Mouse (Mus musculus): ENCODE results near the gene Rxfp4. TPM values are rescaled to one million over a fixed set of nuclear protein-coding genes. Genes with fewer than 3 reads are reported as not detected.

Gene Rxfp4
- polyA plus RNA-seq (2015; fragmentation: Nextera tagmentation; extraction: Ambion mirVana), result not detected in 2 replicates

DNA sequence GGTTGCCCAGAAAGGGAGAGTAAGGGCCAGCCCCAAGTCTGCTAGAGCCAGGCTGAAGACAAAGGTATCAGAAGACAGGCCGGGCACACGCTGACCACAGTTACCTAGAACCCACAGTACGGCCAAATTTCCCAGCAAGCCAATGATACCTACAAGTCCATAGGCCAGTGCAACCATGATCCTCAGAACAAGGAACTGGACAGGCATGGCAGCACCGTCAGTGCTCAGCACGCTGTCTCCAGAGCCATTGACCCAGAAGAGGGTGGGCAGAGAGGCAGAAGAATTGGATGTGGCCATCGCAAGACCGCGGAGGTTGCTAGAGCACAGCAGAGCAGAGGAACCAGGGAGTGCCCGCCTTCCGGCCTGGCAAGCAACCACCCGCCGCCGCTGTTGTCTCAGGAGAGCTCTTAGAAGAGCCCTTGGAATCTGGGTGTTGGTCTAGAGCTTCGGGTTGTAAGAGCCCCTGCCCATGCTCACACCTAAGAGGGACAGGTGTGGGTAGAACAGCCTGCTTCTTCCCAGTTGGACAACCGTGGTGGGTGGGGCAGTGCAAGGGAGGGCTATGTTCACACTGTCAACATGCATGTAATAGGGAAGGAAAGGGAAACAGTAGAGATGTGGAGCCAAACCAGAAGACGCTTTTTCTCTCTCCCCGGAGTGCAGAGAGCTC lies at the start of gene Rxfp4:
Gene Rxfp4 (minus strand): TSS at position 297 of the 670 bp plus-strand sequence.
- no peak within 1 kb of the TSS for H3K9ac ChIP-seq
- no peak within 1 kb of the TSS for H3K4me2 ChIP-seq
- WGBS, result 90% methylated on average over 17 of the region's 17 CpGs
- ATAC-seq, result no peak
- no peak within 1 kb of the TSS for H3K4me3 ChIP-seq
- peaks cover 13% of the 10 kb centered on the region for H3K36me3 ChIP-seq (ENCODE audit: poor library complexity, severe bottlenecking)
- H3K4me1 ChIP-seq, result no peaks in the 10 kb centered on the region
- H3K27ac ChIP-seq, result no peak within 1 kb of the TSS; the same call in 1 of the 2 replicates
- no peaks in the 10 kb centered on the region for H3K9me3 ChIP-seq (replicated peaks)
- no peaks in the 10 kb centered on the region for H3K27me3 ChIP-seq

DNA sequence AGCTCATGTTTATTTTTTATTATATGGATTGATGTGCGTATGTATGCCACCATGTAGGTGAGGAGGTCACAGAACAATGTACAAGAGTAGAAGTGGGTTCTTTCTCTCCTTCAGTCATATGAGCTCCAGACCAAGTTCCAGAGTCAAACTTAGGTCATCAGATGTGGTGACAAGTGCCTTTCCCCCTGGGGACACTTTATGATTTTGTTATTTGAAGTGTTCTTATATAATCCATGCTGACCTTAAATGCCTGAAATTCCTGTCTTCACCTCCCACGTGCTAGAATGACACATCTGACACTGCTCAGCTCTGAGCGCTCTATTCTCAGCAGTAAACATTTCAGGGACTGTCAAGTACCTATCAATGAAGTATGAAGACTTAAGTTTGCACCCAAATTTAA lies 48.3 kb upstream of the Rxfp4 start:
- no peak overlapping the region for H3K27ac ChIP-seq
- no peak overlapping the region for H3K9ac ChIP-seq
- H3K4me1 ChIP-seq, result no peaks in the 10 kb centered on the region
- ATAC-seq, result no peak
- H3K4me2 ChIP-seq, result no peak overlapping the region
- H3K9me3 ChIP-seq (replicated peaks), result no peaks in the 10 kb centered on the region
- H3K36me3 ChIP-seq (ENCODE audit: poor library complexity, severe bottlenecking), result peaks cover 91% of the 10 kb centered on the region
- H3K4me3 ChIP-seq, result no peak overlapping the region
- WGBS, result 85% methylated on average over 3 of the region's 3 CpGs
- H3K27me3 ChIP-seq, result no peaks in the 10 kb centered on the region

DNA sequence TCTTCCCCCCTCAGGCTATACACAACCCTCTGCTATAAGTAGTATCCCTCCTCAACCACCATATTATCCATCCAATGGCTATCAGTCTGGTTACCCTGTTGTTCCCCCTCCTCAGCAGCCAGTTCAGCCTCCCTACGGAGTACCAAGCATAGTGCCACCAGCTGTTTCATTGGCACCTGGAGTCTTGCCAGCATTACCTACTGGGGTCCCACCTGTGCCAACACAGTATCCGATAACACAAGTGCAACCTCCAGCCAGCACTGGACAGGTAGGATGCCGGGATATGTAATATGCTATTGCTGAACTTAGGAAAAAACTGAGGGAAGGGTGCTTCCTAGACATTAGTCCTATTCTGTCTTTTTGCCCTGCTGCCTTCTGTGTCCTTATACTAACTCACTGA lies 47.3 kb upstream of the Rxfp4 start:
- Histone ChIP-seq H3K9me3 (replicated peaks) (no peaks in the 10 kb centered on the region), H3K27me3 (no peaks in the 10 kb centered on the region), H3K4me2 (no peak overlapping the region), H3K36me3 (ENCODE audit: poor library complexity, severe bottlenecking) (peaks cover 94% of the 10 kb centered on the region), H3K4me3 (no peak overlapping the region), H3K4me1 (no peaks in the 10 kb centered on the region), H3K27ac (no peak overlapping the region), H3K9ac (no peak overlapping the region)
- WGBS, result 77% methylated on average over 3 of the region's 3 CpGs
- ATAC-seq, result no peak

DNA sequence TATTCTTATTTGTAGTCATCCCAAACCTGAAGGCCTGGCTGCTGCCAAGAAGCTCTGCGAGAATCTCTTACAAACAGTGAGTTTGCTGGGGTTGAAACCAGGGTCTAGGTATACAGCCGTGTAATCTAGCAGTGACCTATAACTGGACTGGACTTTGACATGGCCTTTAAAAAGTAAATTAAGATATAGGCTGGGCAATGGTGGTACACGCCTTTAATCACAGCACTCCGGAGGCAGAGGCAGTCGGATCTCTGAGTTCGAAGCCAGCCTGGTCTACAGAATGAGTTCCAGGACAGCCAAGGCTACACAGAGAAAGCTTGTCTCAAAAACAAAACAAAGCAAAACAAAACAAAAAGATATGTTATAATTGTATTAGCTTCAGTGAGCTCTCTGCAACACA lies 45.9 kb upstream of the Rxfp4 start:
- no peaks in the 10 kb centered on the region for H3K27me3 ChIP-seq
- no peaks in the 10 kb centered on the region for H3K4me1 ChIP-seq
- H3K4me2 ChIP-seq, result no peak overlapping the region
- H3K9ac ChIP-seq, result no peak overlapping the region
- H3K9me3 ChIP-seq (replicated peaks), result no peaks in the 10 kb centered on the region
- peaks cover 95% of the 10 kb centered on the region for H3K36me3 ChIP-seq (ENCODE audit: poor library complexity, severe bottlenecking)
- H3K27ac ChIP-seq, result no peak overlapping the region
- no peak overlapping the region for H3K4me3 ChIP-seq
- no peak for ATAC-seq
- WGBS, result 95% methylated on average over 6 of the region's 6 CpGs

DNA sequence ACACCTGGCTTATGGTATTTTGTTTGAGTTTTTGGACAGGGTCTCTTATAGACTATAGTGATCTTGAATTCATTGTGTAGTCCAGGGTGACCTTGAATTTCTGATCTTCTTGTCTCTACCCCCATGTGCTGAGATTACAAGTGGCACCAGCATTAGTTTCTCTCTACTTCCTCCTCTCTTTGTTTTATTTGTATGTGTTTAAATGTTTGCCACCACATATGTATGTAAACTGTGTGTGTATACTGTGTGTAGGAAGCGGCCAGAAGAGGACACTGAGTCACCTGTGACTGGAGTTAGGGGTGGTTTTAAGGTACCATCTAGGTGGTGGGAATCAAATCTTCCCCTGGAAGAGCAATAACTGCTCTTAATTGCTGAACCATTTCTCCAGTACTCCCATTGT lies 45.1 kb upstream of the Rxfp4 start:
- no peaks in the 10 kb centered on the region for H3K4me1 ChIP-seq
- no peaks in the 10 kb centered on the region for H3K9me3 ChIP-seq (replicated peaks)
- no peak overlapping the region for H3K9ac ChIP-seq
- peaks cover 94% of the 10 kb centered on the region for H3K36me3 ChIP-seq (ENCODE audit: poor library complexity, severe bottlenecking)
- ATAC-seq, result no peak
- H3K27ac ChIP-seq, result no peak overlapping the region
- no peaks in the 10 kb centered on the region for H3K27me3 ChIP-seq
- WGBS, result 92% methylated on average over 1 of the region's 1 CpGs
- no peak overlapping the region for H3K4me2 ChIP-seq
- no peak overlapping the region for H3K4me3 ChIP-seq

DNA sequence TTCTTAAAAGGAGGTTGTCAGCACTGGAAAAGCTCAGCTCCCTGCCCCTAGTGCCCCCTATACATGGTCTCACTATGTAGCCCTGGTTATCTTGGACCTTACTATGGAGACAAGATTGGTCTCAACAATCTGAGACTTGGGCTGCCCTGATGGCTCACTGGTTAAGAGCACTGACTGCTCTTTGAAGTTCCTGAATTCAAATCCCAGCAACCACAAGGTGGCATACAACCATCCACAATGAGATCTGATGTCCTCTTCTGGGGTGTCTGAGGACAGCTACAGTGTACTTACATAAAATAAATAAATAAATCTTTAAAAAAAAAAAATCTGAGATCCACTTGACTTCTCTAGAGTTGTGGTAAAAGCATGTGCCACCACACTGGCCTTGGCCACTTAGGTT lies 42.6 kb upstream of the Rxfp4 start:
- no peaks in the 10 kb centered on the region for H3K27me3 ChIP-seq
- H3K9ac ChIP-seq, result no peak overlapping the region
- no peaks in the 10 kb centered on the region for H3K9me3 ChIP-seq (replicated peaks)
- H3K36me3 ChIP-seq (ENCODE audit: poor library complexity, severe bottlenecking), result peaks cover 98% of the 10 kb centered on the region
- no peak for ATAC-seq
- H3K4me2 ChIP-seq, result no peak overlapping the region
- no peak overlapping the region for H3K4me3 ChIP-seq
- no peak overlapping the region for H3K27ac ChIP-seq
- no peaks in the 10 kb centered on the region for H3K4me1 ChIP-seq

DNA sequence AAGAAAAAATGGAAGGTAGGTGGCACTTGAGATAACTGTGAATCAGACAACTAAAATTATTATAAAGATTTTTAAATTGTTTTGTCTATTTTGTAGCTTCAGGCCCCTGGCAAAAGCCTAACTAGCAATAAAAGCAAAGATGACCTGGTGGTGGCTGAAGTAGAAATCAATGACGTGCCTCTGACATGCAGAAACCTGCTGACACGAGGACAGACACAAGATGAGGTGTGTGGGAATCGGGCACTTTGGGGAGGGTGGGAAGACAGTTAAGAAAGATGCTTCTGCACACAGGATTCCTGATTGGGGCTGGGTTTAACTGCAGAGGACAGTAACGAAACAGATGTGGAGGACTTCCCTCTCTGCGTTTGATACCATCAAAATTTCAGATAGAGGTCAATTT lies 36.1 kb upstream of the Rxfp4 start:
- Histone ChIP-seq H3K36me3 (ENCODE audit: poor library complexity, severe bottlenecking) (peaks cover 63% of the 10 kb centered on the region), H3K4me2 (no peak overlapping the region), H3K4me3 (no peak overlapping the region), H3K9me3 (replicated peaks) (no peaks in the 10 kb centered on the region), H3K9ac (no peak overlapping the region), H3K4me1 (peaks cover 24% of the 10 kb centered on the region), H3K27me3 (no peaks in the 10 kb centered on the region), H3K27ac (no peak overlapping the region)
- 97% methylated on average over 5 of the region's 5 CpGs for WGBS
- no peak for ATAC-seq

DNA sequence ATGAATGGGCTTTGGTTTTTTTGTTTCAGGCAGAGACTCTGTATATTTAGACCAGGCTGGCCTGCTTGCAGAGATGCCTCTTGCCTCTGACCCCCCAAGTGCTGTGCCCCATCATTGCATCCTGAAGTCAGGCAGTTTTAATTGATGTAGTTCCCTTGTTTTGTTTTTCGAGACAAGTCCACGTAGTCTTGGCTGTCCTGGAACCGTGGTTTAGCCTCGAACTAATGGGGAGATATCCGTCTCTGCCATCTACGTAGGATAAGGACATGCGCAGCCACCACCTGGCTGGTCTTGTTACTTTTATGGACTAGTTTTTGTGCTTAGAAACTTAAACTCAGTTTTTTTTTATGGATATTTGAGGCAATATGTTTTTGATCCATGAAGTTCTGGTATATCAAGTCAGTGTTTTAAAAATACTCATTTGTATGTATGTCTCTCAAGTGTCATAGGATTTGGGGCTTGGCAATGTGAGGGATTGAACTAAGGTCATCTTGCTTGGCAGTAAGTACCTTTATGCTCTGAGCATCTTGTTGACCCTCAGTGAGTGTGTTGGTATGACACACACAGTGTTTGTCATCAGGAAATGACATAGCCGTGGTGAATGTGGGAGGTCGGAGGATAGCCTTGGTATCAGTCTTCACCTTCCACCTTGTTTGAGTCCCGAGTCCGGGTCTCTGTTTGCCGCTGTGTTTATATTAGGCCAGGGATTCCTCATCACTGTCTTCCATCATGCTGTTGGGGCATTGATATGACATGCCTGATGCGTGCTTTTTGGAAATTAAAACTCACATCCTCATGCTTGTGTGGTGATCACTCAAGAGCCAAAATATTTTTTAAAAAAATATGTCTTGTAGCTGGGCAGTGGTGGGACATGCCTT lies 34.0 kb upstream of the Rxfp4 start:
- Histone ChIP-seq H3K9ac (peak overlapping the region; percentile 98), H3K4me2 (peak overlapping the region; percentile 92), H3K4me3 (peak overlapping the region; percentile 96), H3K27me3 (no peaks in the 10 kb centered on the region), H3K4me1 (peaks cover 24% of the 10 kb centered on the region), H3K27ac (0 out of 2 replicates have a peak overlapping the region, but pooled peaks have one; percentile 97), H3K36me3 (ENCODE audit: poor library complexity, severe bottlenecking) (peaks cover 43% of the 10 kb centered on the region), H3K9me3 (replicated peaks) (no peaks in the 10 kb centered on the region)
- ATAC-seq, result no peak
- 62% methylated on average over 13 of the region's 13 CpGs for WGBS

DNA sequence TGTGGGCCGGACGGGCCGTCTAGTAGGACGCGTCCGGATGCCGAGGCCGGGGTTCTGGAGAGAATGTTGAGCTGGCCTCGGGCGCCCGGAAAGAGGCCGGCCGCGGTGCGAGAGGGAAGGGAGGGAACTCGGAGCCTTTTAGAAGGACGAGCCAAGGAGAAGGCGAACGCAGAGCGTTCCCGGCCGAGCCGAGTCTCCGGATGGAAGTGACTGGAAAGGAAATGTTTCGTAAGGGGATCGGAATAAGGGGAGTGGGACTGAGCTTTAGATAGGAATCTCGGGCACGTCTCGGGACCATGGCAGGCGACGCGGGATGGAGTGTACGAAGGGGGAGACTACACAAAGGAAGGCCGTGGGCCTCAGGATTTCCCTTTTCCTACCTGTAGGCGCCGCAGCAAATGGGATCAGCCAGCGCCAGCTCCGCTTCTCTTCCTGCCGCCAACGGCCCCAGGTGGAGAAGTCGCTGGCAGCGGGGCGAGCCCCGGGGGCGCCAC lies 33.1 kb upstream of the Rxfp4 start:
- no peaks in the 10 kb centered on the region for H3K9me3 ChIP-seq (replicated peaks)
- peak overlapping the region; percentile 92 for H3K4me2 ChIP-seq
- no peaks in the 10 kb centered on the region for H3K27me3 ChIP-seq
- peak; percentile 75 for ATAC-seq
- H3K9ac ChIP-seq, result peak overlapping the region; percentile 98
- peak overlapping the region; percentile 97 for H3K27ac ChIP-seq
- H3K4me3 ChIP-seq, result peak overlapping the region; percentile 96
- peaks cover 34% of the 10 kb centered on the region for H3K36me3 ChIP-seq (ENCODE audit: poor library complexity, severe bottlenecking)
- peaks cover 24% of the 10 kb centered on the region for H3K4me1 ChIP-seq
- under 1% methylated on average over 45 of the region's 45 CpGs for WGBS

DNA sequence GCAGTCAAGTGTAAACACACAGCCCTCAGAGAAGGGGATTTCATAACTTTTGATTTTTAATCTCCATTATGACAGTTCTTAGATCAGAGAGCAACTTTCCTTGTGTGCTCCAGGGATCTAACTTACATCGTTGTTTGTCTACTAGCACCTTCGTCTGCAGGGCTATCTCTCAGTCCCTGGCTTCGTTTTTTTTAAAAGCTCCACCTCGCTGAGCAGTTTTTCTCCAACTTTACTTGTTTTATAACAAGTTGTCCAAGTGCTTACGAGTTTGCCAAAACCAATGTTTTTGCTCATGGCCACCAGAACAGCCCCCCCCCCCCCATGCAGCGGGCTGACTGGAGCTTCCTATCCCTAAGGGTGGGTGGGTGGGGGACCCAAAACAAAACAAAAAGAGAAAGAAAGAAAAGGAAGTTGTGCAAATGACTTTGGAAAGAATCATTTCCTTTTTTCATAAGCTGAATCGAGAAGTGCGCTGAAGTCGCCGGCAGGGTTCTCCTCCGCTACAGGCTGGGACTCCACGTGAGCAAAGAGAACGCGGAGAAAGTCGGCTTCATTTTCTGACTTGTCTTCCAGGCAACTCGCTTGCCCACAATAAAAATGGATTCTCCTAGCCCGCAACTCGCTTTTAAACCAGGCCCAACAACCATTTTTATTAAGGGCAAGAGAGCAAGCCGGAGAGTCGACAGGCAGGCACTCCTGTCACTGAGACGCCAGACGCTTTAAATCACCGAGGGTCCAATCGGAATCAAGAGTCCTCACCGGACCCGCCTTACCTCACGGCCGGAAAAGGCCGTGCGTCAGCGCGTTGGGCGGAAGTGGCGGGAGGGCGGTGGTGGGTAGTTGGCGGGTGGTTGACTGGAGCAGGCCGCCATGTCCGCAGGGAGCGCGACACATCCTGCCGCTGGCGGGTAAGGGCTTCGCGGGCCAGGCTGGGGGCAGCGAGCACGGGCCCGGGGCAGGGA lies 32.3 kb upstream of the Rxfp4 start, which contains the start of gene Khdc4:
Gene Khdc4 (plus strand): TSS at position 824 of the 962 bp plus-strand sequence.
- Histone ChIP-seq H3K27me3 (no peaks in the 10 kb centered on the region), H3K9ac (peak within 1 kb of the TSS; percentile 98), H3K36me3 (ENCODE audit: poor library complexity, severe bottlenecking) (peaks cover 26% of the 10 kb centered on the region), H3K4me1 (peaks cover 24% of the 10 kb centered on the region), H3K27ac (peak within 1 kb of the TSS; percentile 97), H3K4me3 (peak within 1 kb of the TSS; percentile 96), H3K4me2 (peak within 1 kb of the TSS; percentile 92), H3K9me3 (replicated peaks) (no peaks in the 10 kb centered on the region)
- ATAC-seq, result peak; percentile 99
- WGBS, result under 1% methylated on average over 47 of the region's 47 CpGs

DNA sequence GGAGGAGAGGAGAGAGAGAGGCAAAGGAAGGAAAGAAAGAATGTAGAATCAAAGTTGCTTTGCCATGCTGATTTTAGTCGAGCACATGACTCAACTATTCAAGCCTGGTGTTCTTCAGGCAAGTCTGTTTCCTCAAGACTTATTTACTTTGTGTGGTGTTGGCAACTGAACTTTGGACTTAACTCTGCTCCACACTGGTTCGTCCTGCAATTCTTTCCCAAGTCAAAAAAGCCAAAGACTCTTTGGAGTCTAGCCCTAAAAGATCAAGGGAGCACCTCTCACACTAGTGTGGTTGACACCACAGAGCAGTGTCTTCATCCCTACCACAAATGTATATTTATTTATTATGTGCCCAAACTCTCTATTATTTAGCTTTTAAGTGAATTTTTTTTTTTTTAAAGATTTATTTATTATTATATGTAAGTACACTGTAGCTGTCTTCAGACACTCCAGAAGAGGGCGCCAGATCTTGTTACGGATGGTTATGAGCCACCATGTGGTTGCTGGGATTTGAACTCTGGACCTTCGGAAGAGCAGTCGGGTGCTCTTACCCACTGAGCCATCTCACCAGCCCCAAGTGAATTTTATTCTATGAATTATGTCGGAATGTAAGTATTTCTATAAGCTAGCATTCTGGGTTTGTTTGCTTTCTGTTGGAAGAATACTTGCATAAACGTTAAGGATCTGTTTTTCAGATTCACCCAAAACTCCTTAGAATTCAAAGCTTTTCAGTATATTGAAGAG lies 31.5 kb upstream of the Rxfp4 start:
- Histone ChIP-seq H3K36me3 (ENCODE audit: poor library complexity, severe bottlenecking) (peaks cover 18% of the 10 kb centered on the region), H3K27ac (no peak overlapping the region), H3K4me3 (peak overlapping the region; percentile 96), H3K9me3 (replicated peaks) (no peaks in the 10 kb centered on the region), H3K9ac (no peak overlapping the region), H3K4me2 (peak overlapping the region; percentile 92), H3K27me3 (no peaks in the 10 kb centered on the region), H3K4me1 (peaks cover 24% of the 10 kb centered on the region)
- no peak for ATAC-seq
- WGBS, result 64% methylated on average over 8 of the region's 8 CpGs

All from forebrain, embryonic 13.5 days (tissue).